Mouse (Mus musculus) cerebellum, adult 2 months (tissue): ENCODE results near the gene 2900026A02Rik. TPM values are rescaled to one million over a fixed set of nuclear protein-coding genes. Genes with fewer than 3 reads are reported as not detected.

ENCODE experiments used
- DNase-seq, 2 experiments: peaks; one replicate each; pipeline ENCODE4 v3.0.0; 2021
- H3K27ac ChIP-seq: fragments of 200-500 bp; 2 replicates; pipeline ENCODE4 v1.5.1; 2012; ENCODE audit warnings: low read length, control low read depth, inconsistent platforms; ENCODE audit not compliant: insufficient read depth
- H3K27me3 ChIP-seq: fragments of 200-500 bp; 2 replicates; pipeline ENCODE4 v1.6.1; 2012; ENCODE audit warnings: inconsistent platforms, mild to moderate bottlenecking, low read length, moderate library complexity; ENCODE audit not compliant: control insufficient read depth, insufficient read depth
- H3K4me1 ChIP-seq: fragments of 200-500 bp; 2 replicates; pipeline ENCODE4 v1.6.1; 2011; ENCODE audit warnings: low read length; ENCODE audit not compliant: control insufficient read depth, insufficient read depth
- H3K4me3 ChIP-seq: fragments of 200-500 bp; replicated peaks from 2 replicates; pipeline ENCODE3; 2011; ENCODE audit warnings: mild to moderate bottlenecking, low read depth, low read length, control low read depth; ENCODE audit not compliant: insufficient read depth
- CTCF ChIP-seq: fragments of 200-500 bp; IDR thresholded peaks from 2 replicates; pipeline ENCODE4 v1.5.1; 2011; ENCODE audit warnings: low read depth, mild to moderate bottlenecking, control low read depth, low read length, moderate library complexity, borderline replicate concordance; ENCODE audit not compliant: insufficient read depth
- POLR2A ChIP-seq: fragments of 200-500 bp; IDR thresholded peaks from 2 replicates; pipeline ENCODE4 v1.6.1; 2011; ENCODE audit warnings: low read length, control low read depth, borderline replicate concordance; ENCODE audit not compliant: insufficient read depth
- WGBS: fragments of 180-500 bp; shearing (Covaris S2); methylation state at CpG from one replicate; pipeline ENCODE4 v1.1.7; 2018; 5-methylcytosine and 5-hydroxymethylcytosine counted together
- polyA plus RNA-seq: library from polyadenylated mRNA; depleted of rRNA; stranded (reverse); fragments of >200 nt; gene quantifications from 2 replicates; pipeline ENCODE4 v1.2.3, GENCODE M21; 2012; rRNA removed

Gene 2900026A02Rik
- polyA plus RNA-seq, 1 experiment, result 4.9 TPM

GRCm38 (mm10) chr5:113043531-113043930 is 177.5 kb downstream of the 2900026A02Rik start:
- 4% methylated on average over 8 of the region's 8 CpGs for WGBS
- peak overlapping the region; percentile 96 for H3K27ac ChIP-seq

DNA sequence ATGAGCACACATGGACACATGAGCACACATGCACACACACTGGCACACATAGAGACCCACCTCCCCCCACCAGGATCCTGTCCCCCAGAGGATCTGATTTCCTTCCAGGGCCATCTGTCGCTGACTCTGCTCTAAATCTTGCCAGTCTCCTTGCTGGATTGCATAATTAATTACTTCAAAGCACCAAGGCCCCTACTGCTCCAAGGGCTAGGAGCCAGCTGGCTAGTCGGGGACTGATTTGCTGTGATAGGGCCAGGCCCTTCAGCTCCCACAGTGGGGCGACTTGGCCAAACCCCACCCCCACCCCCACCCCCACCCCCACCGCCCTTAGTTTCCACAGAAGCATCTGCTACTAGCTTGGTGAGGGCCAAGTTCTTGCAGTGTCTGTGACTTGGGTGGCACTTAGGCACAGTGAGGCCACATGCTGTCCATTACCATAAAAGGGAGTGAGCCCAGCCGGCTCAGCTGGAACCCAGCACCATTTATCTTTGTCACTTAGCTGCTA is 179.4 kb downstream of the 2900026A02Rik start:
- DNase-seq, result peak; percentile 95 to 98
- Histone ChIP-seq H3K4me1 (peaks cover 44% of the 10 kb centered on the region), H3K27me3 (no peaks in the 10 kb centered on the region), H3K27ac (peak overlapping the region; percentile 90), H3K4me3 (no peak overlapping the region)
- 2% methylated on average over 5 of the region's 5 CpGs for WGBS
- TF ChIP-seq POLR2A, result no peak
- TF ChIP-seq CTCF, result no peak

More at GRCm38 (mm10) chr5:113043531-113043930, 177.5 kb downstream of the 2900026A02Rik start:
- Histone ChIP-seq H3K27me3 (no peaks in the 10 kb centered on the region), H3K4me1 (peaks cover 42% of the 10 kb centered on the region), H3K4me3 (no peak overlapping the region)
- DNase-seq, result peak; percentile 92 to 96
- no peak for TF ChIP-seq CTCF
- no peak for TF ChIP-seq POLR2A

DNA sequence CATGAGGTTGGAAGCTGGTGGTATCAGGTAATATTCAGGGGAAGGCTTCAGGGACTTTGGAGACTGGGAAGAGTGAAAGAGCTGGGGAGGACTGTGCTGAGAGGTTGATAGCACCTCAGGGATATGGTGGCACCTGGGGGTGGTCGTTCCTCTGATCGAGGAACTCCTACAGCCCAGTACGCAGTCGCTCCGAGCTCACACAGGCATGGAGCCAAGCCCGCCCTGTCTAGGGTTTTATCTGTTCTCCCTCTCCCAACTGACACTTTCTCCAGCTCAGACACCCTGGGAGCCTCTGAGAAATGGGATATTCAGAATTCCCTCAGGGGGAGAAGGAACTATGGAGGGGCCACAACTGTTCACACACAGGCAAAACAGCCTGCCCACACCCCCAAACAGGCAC is 180.3 kb downstream of the 2900026A02Rik start:
- TF ChIP-seq CTCF (no peak), POLR2A (no peak)
- WGBS, result 19% methylated on average over 6 of the region's 6 CpGs
- peak overlapping the region; percentile 90 for H3K27ac ChIP-seq

GRCm38 (mm10) chr5:113038601-113039000 is 182.4 kb downstream of the 2900026A02Rik start:
- WGBS, result 75% methylated on average over 6 of the region's 6 CpGs
- TF ChIP-seq POLR2A, result no peak
- TF ChIP-seq CTCF, result no peak
- Histone ChIP-seq H3K27ac (no peak overlapping the region), H3K27me3 (no peaks in the 10 kb centered on the region), H3K4me3 (no peak overlapping the region), H3K4me1 (peaks cover 44% of the 10 kb centered on the region)
- DNase-seq, result no peak

More for the DNA sequence above, 180.3 kb downstream of the 2900026A02Rik start:
- Histone ChIP-seq H3K27me3 (no peaks in the 10 kb centered on the region), H3K4me1 (peaks cover 48% of the 10 kb centered on the region), H3K4me3 (no peak overlapping the region)
- peak; percentile 45 to 58 for DNase-seq

Other genes with a start within 250 kb of the 2900026A02Rik start
- gene Grk3, start 205.4 kb downstream of the 2900026A02Rik start, polyA plus RNA-seq, result 58.0 and 66.0 TPM in 2 replicates
- gene Crybb2, start 151.1 kb downstream of the 2900026A02Rik start, polyA plus RNA-seq, result not detected in 2 replicates
- 1.7 and 3.2 TPM in 2 replicates for gene Crybb3, start 139.7 kb downstream of the 2900026A02Rik start, polyA plus RNA-seq
- 0.10 and 0.18 TPM in 2 replicates for gene Tmem211, start 5.7 kb upstream of the 2900026A02Rik start, polyA plus RNA-seq
- 73.9 and 77.7 TPM in 2 replicates for gene Sgsm1, start 89.5 kb upstream of the 2900026A02Rik start, polyA plus RNA-seq
- not detected in 2 replicates for gene Aym1, start 136.1 kb upstream of the 2900026A02Rik start, polyA plus RNA-seq